Mouse (Mus musculus) lung, postnatal 25 days (tissue): ENCODE data around the gene Prss38.

ENCODE experiments used
- DNase-seq: peaks from one replicate; pipeline ENCODE4 v3.0.0; 2022; ENCODE audit warnings: low spot score

Gene Prss38

GRCm38 (mm10) chr11:59375475-59375874 lies at the start of gene Prss38:
Gene Prss38 (minus strand): TSS chr11:59375657.
- no peak for DNase-seq

- DNase-seq, result peak; percentile 35
Measured at GRCm38 (mm10) chr11:59423010-59423588, 47.6 kb upstream of the Prss38 start.

- no peak for DNase-seq
Measured at GRCm38 (mm10) chr11:59421967-59422366, 46.5 kb upstream of the Prss38 start.

- no peak for DNase-seq
Measured at GRCm38 (mm10) chr11:59421436-59421835, 46.0 kb upstream of the Prss38 start.

- no peak for DNase-seq
Measured at GRCm38 (mm10) chr11:59418708-59419107, 43.3 kb upstream of the Prss38 start.

GRCm38 (mm10) chr11:59412999-59413863 lies 37.8 kb upstream of the Prss38 start:
- DNase-seq, result no peak

GRCm38 (mm10) chr11:59412058-59412457 lies 36.6 kb upstream of the Prss38 start:
- no peak for DNase-seq

- no peak for DNase-seq
Measured at GRCm38 (mm10) chr11:59410851-59411250, 35.4 kb upstream of the Prss38 start.

- DNase-seq, result no peak
Measured at GRCm38 (mm10) chr11:59405761-59406160, 30.3 kb upstream of the Prss38 start.

GRCm38 (mm10) chr11:59400876-59401275 lies 25.4 kb upstream of the Prss38 start:
- DNase-seq, result no peak

- no peak for DNase-seq
Measured at GRCm38 (mm10) chr11:59399830-59400229, 24.4 kb upstream of the Prss38 start.

GRCm38 (mm10) chr11:59397536-59398371 lies 22.3 kb upstream of the Prss38 start:
- no peak for DNase-seq

- DNase-seq, result no peak
Measured at GRCm38 (mm10) chr11:59394451-59394850, 19.0 kb upstream of the Prss38 start.

GRCm38 (mm10) chr11:59393591-59393990 lies 18.1 kb upstream of the Prss38 start:
- no peak for DNase-seq

- DNase-seq, result no peak
Measured at GRCm38 (mm10) chr11:59392300-59392699, 16.8 kb upstream of the Prss38 start.

- DNase-seq, result no peak
Measured at GRCm38 (mm10) chr11:59390470-59390869, 15.0 kb upstream of the Prss38 start.

- no peak for DNase-seq
Measured at GRCm38 (mm10) chr11:59389617-59390016, 14.2 kb upstream of the Prss38 start.

GRCm38 (mm10) chr11:59388806-59389205 lies 13.3 kb upstream of the Prss38 start:
- no peak for DNase-seq

- DNase-seq, result no peak
Measured at GRCm38 (mm10) chr11:59387471-59387870, 12.0 kb upstream of the Prss38 start.

GRCm38 (mm10) chr11:59385123-59385522 lies 9.7 kb upstream of the Prss38 start:
- DNase-seq, result no peak

GRCm38 (mm10) chr11:59384441-59384959 lies 9.0 kb upstream of the Prss38 start:
- DNase-seq, result peak; percentile 16

GRCm38 (mm10) chr11:59379547-59379946 lies 4.1 kb upstream of the Prss38 start:
- DNase-seq, result no peak
